Comparison of ENCODE assay signal across 34 mouse cellular contexts in genomic region chr2:31943011-31943410, GRCm38 (mm10). TPM values are rescaled to one million over a fixed set of nuclear protein-coding genes. Genes with fewer than 3 reads are reported as not detected.
"Had no signal": no experiment of that assay in that cellular context is flagged by ENCODE, and none has a peak within 500 bp of the region (broad histone marks: within the 10 kb centered on the region; RNA-seq: fewer than 3 reads in every experiment).

No protein-coding gene starts in this region.

- H3K36me3 ChIP-seq: limb, embryonic 10.5 days; limb, embryonic 12.5 days; limb, embryonic 13.5 days; limb, embryonic 15.5 days; liver, embryonic 12.5 days; liver, embryonic 13.5 days; liver, embryonic 15.5 days; lung, embryonic 15.5 days; midbrain, embryonic 10.5 days; midbrain, embryonic 12.5 days; midbrain, embryonic 13.5 days; neural tube, embryonic 12.5 days had no signal

- DNase-seq: left cerebral cortex, postnatal 4 days; liver, embryonic 13.5 days; liver, postnatal 0 days; lung, adult 18-20 months; lung, adult 2 months; lung, embryonic 14.5 days; lung, postnatal 10 days; lung, postnatal 14 days; lung, postnatal 36 days; lung, postnatal 4 days; midbrain, embryonic 14.5 days had no signal

- H3K27ac ChIP-seq: left cerebral cortex, adult 2 months; limb, embryonic 10.5 days; limb, embryonic 12.5 days; limb, embryonic 13.5 days; limb, embryonic 15.5 days; liver, embryonic 12.5 days; liver, embryonic 13.5 days; liver, embryonic 14.5 days; liver, embryonic 15.5 days; lung, embryonic 15.5 days; macrophage; midbrain, embryonic 10.5 days; midbrain, embryonic 12.5 days; midbrain, embryonic 13.5 days; neural tube, embryonic 12.5 days had no signal

- H3K4me3 ChIP-seq: left cerebral cortex, adult 2 months; limb, embryonic 10.5 days; limb, embryonic 12.5 days; limb, embryonic 13.5 days; limb, embryonic 15.5 days; liver, embryonic 12.5 days; liver, embryonic 13.5 days; liver, embryonic 15.5 days; lung, embryonic 15.5 days; megakaryocyte, embryonic 14.5 days; midbrain, embryonic 10.5 days; midbrain, embryonic 12.5 days; midbrain, embryonic 13.5 days; myocyte; neural tube, embryonic 12.5 days had no signal

- ATAC-seq: liver, embryonic 12.5 days; liver, postnatal 0 days; lung, postnatal 0 days; midbrain, embryonic 13.5 days; midbrain, embryonic 16.5 days had no signal

- H3K9me3 ChIP-seq: limb, embryonic 10.5 days; limb, embryonic 12.5 days; limb, embryonic 13.5 days; limb, embryonic 15.5 days; liver, embryonic 12.5 days; liver, embryonic 13.5 days; liver, embryonic 15.5 days; lung, embryonic 15.5 days; megakaryocyte, embryonic 14.5 days; midbrain, embryonic 10.5 days; midbrain, embryonic 12.5 days; midbrain, embryonic 13.5 days; neural tube, embryonic 12.5 days had no signal

- H3K4me1 ChIP-seq: limb, embryonic 10.5 days; limb, embryonic 12.5 days; limb, embryonic 13.5 days; limb, embryonic 15.5 days; liver, embryonic 12.5 days; liver, embryonic 13.5 days; liver, embryonic 15.5 days; lung, embryonic 15.5 days; midbrain, embryonic 12.5 days; midbrain, embryonic 13.5 days; neural tube, embryonic 12.5 days had no signal

- H3K9ac ChIP-seq: limb, embryonic 12.5 days; limb, embryonic 13.5 days; limb, embryonic 15.5 days; liver, embryonic 12.5 days; liver, embryonic 13.5 days; liver, embryonic 14.5 days; liver, embryonic 15.5 days; liver, postnatal 0 days; lung, embryonic 14.5 days; lung, embryonic 15.5 days; midbrain, embryonic 12.5 days; midbrain, embryonic 13.5 days; neural tube, embryonic 12.5 days had no signal

- H3K27me3 ChIP-seq: limb, embryonic 12.5 days; limb, embryonic 13.5 days; limb, embryonic 15.5 days; lung, embryonic 15.5 days; neural tube, embryonic 12.5 days had no signal

- H3K4me2 ChIP-seq: limb, embryonic 12.5 days; limb, embryonic 13.5 days; limb, embryonic 15.5 days; liver, embryonic 11.5 days; liver, embryonic 12.5 days; liver, embryonic 13.5 days; liver, embryonic 15.5 days; lung, embryonic 14.5 days; lung, embryonic 15.5 days; midbrain, embryonic 12.5 days; midbrain, embryonic 13.5 days; neural tube, embryonic 12.5 days had no signal

RNA-seq across cellular contexts. Expression of gene Aif1l, which starts 6.9 kb away (rescaled TPM):
- total RNA-seq: megakaryocyte, adult 5-6 weeks; megakaryocyte-erythroid progenitor cell, adult 5-6 weeks; monocyte, adult 5-6 weeks had no signal
- polyA plus RNA-seq: macrophage had no signal

RNA-seq across cellular contexts. Expression of gene Lamc3, which starts 55.9 kb away (rescaled TPM):
- total RNA-seq: megakaryocyte progenitor cell, adult 5-6 weeks; megakaryocyte, adult 5-6 weeks; megakaryocyte-erythroid progenitor cell, adult 5-6 weeks; monocyte, adult 5-6 weeks had no signal
- polyA plus RNA-seq: liver, embryonic 15.5 days; macrophage had no signal
